Mouse (Mus musculus): Measurements from ENCODE around the gene Dazap1.

- no peak for TF ChIP-seq CTCF (IDR thresholded peaks at IDR 0.05; ENCODE audit: low read depth, low read length)
- TF ChIP-seq POLR2A (IDR thresholded peaks at IDR 0.05; ENCODE audit: extremely low read depth, insufficient read depth, low read length) = no peak
Observed at GRCm38 (mm10) chr10:80250059-80250458, 11.2 kb upstream of the Dazap1 start.

Measured in liver, adult 2 months (tissue).